ENCODE assay signal across 24 mouse cellular contexts in genomic region chr11:6163706-6164105, GRCm38 (mm10). TPM values are rescaled to one million over a fixed set of nuclear protein-coding genes. Genes with fewer than 3 reads are reported as not detected.
"Had no signal": no experiment of that assay in that cellular context is flagged by ENCODE, and none has a peak within 500 bp of the region (broad histone marks: within the 10 kb centered on the region; RNA-seq: fewer than 3 reads in every experiment).

No protein-coding gene starts in this region.

- H3K27ac ChIP-seq: kidney, postnatal 0 days; limb, embryonic 12.5 days; limb, embryonic 15.5 days; liver, embryonic 14.5 days; macrophage; midbrain, embryonic 10.5 days; midbrain, embryonic 15.5 days; neural tube, embryonic 12.5 days; neural tube, embryonic 15.5 days; stomach, postnatal 0 days had no signal

- H3K4me3 ChIP-seq: limb, embryonic 12.5 days; limb, embryonic 15.5 days; megakaryocyte, embryonic 14.5 days; midbrain, embryonic 10.5 days; midbrain, embryonic 15.5 days; neural tube, embryonic 12.5 days; neural tube, embryonic 15.5 days had no signal

- H3K27me3 ChIP-seq: limb, embryonic 12.5 days; limb, embryonic 15.5 days; megakaryocyte, embryonic 14.5 days; midbrain, embryonic 15.5 days; neural tube, embryonic 12.5 days; neural tube, embryonic 15.5 days had no signal

- DNase-seq: kidney, adult 2 months; kidney, postnatal 25 days; layer of hippocampus, adult 9-11 months; left cerebral cortex, postnatal 4 days; liver, postnatal 0 days; lung, embryonic 14.5 days; thymus, adult 2 months; thymus, postnatal 14 days; thymus, postnatal 4 days had no signal

- ATAC-seq: intestine, postnatal 0 days; liver, postnatal 0 days; lung, postnatal 0 days; midbrain, embryonic 15.5 days had no signal

- H3K4me1 ChIP-seq: limb, embryonic 12.5 days; midbrain, embryonic 10.5 days; neural tube, embryonic 12.5 days had no signal

RNA-seq across cellular contexts. Expression of gene A730071L15Rik, which starts 36.1 kb away (rescaled TPM):
- total RNA-seq: layer of hippocampus, adult 18-20 months; left cerebral cortex, postnatal 10 days had no signal
- polyA plus RNA-seq: macrophage had no signal
